Mouse (Mus musculus) adrenal gland, postnatal 14 days (tissue): ENCODE measurements around the gene Dctn3. TPM values are rescaled to one million over a fixed set of nuclear protein-coding genes. Genes with fewer than 3 reads are reported as not detected.
A peak's percentile ranks its signal among the peaks of the same experiment; 100 is the strongest.
"Not testable (repeated sequence)": the region's sequence is repeated elsewhere in the genome, so short reads cannot be mapped to it uniquely, and the experiment has no call there.

Experiments
- DNase-seq: peaks from one replicate; pipeline ENCODE4 v3.0.0; 2021; ENCODE audit warnings: mixed read lengths
- total RNA-seq: library from RNA; stranded (reverse); gene quantifications from 2 replicates; pipeline ENCODE4 v1.2.3, GENCODE M21; 2021

Gene Dctn3
- total RNA-seq, 1 experiment from 2014 or later: 106 TPM

DNA sequence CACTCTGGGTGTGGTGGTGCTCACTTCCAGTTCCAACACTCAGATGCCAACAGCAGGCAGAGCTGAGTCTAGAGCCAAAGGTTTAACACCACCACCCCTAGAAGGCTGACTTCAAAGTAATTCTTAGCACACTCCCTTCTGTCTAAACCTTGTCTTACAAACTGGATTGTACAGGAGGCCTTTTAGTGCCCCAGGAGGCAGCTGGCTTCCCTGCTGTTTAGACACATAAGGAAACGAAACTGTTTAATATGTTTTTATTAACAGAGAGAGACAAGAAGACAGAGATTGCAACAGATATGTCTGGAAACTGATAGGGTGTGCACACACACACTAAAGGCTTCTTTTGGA, 15.3 kb upstream of the Dctn3 start:
- no peak for DNase-seq

DNA sequence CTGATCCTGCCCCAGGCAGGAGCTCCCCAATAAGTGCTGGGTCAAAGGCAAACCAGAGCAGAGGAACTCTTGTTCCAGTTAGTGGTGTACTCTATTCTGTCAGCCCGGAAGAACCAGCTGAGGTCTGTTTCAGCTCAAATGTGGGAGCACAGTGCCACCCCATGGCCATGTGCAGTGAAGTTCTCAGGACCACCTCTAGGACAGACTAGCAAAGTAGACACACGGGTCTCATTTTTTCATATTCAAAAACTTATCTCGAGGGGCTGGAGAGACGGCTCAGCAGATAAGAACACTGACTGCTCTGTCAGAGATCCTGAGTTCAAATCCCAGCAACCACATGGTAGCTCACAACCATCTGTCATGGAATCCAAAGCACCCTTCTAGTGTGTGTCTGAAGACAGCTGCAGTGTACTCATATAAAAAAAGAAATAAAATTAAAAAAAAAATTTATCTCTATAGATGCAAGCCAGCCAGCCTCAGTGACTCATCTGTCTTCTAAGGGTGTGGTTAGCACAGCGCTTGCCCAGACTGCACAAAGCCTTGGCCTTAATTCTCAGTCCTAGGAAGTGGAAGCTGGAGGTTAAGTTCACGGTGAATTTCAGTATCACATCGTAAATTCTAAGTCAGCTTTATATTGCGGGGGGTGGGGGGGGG, 14.8 kb upstream of the Dctn3 start:
- peak; percentile 83 for DNase-seq

DNA sequence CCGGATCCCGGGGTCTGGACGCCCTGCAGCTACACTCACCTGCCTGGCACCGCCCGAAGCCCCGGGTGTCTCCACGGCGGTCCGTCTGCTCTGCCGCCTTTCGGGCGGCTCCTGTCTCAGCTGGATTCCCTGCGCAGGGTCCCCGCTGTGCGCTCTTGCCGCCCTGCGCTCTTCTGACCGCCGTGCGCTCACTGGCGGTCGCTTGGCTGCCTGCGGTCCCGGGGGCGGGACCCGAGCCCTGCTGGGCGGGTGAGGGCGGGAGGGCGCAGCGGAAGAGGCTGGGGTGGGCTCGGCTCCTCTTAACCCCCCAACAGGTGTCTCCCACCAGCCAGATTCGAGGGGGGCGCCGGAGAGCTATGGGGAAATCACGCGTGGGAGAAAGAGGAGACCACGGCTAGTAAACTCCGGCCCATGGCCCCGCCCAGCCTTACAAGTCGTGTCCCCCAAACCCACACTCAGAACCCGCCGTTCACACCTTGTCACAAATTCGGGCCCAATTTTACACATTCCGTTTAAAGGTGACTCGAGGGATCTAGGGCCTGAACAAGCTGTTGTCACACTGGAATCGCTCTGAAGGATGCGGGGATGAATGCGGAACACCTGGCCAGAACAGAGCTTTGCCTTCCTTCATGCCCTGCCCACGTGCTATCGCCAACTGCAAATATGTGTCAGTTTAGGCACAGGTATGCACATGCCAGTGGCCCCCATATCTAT, 8.2 kb upstream of the Dctn3 start, which contains the start of gene Arid3c:
Gene Arid3c, minus strand, starts transcription at position 91 of the 714 bp plus-strand sequence.
- DNase-seq: no peak

DNA sequence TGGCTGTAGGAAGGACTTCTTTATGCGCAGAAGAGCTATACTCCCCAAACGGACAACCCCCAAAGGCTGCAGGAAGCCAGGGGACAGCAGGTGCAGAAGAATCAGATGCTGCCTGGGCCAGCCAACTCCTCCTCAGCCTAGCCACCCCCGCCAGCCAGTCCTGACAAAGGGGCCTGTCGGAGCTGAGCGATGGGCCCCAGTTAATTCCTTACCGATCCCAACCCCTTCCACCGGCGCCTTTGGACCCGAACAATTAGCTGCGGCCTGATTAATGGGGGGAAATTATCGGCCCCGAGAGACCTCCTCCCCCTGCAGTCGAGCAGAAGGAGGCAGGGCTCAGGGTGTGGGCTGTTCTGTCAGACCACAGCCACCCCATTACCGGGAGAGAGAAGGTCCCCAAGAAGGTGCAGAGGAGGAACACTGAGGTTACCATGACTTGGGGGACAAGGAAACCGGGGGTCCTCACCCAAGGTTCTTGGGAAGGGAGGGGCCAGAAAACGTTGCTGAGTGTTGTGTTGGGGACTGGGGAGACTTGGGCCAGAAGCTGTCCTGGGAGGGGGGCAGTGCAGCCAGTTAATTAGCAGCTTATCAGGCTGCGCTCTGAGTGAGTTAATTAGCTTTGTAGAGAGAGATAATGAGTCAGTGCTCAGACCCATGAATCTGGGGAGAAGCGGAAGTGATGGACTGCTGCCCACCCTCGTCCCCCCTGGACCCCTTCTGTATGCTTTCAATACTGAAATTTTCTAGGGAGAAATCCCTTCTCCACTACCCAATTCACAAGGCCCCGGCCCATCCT, 4.1 kb upstream of the Dctn3 start:
- DNase-seq: no peak

DNA sequence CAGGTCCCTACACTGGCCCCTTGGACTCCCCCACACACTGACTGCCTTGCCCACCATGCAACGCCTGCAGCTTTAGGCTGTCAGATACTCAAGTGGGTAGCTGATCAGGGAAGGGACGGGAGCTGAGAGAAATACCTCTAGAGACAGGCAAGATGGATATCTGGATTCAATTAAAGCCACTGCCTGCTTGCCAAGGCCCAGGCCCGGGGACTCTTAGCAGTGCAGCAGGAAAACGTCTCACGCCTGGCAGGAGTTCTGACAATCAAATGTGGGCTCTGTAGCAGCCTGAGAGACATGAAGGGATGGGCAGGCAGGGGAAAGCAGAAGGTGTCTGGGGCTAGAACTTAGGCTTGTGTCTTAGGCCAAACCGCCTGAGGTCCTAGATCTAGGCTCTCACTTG, 6.1 kb downstream of the Dctn3 start:
- no peak for DNase-seq

DNA sequence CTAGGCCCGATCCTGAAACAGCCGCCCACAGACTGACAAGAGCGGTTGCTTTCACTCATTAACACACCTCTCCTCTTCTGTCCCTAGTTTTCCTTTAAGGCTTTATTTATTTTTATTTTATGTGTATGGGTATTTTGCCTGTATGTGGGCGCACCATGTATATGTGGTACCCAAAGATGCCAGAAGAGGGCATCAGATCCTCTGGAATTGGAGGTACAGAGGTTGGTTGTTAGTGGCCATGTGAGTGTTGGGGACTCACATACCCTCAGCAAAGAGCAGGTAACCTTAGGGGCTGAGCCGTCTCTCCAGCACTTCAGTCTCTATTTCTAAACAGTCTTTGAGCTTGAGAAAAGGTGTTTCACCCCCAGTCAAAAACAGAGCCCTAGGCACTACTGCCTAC, 7.4 kb downstream of the Dctn3 start:
- DNase-seq: peak; percentile 57

DNA sequence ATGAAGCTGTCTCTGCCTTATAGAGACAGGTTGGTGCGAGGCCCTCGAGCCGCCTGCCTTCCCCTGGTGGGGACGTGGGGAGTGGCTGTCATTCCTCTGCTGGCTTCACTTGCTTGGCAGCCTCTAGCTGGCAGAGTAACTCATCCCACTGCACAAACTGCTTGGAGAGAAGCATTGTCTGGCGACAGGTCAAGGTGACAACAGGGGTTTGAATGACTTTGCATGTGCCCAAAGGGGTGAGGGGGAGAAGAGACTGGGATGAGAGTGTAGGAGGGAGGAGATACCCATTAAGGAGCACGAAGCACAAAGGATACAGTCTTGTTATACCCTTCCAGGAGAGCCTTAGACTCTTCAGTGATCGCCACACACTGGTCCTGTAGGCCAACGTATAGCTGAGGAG, 7.9 kb downstream of the Dctn3 start:
- no peak for DNase-seq

DNA sequence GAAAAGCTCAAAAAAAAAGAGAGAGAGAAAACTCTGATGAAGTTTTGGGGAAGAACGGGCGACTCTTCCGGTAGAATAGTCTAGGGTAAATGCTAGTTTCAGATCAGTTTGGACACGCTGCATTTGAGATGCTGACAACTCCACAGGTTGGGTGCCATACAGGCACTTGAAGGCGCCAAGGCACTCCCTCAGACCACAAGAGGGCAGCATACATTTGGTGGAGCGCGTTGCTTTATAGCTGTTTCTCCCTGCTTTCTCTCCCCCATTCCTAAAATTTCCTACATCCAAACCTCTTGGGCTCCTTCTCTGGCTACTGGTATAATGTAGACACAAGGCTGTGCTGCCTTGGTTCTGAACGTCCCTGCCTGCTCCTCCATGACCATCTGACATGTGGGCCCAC, 8.7 kb downstream of the Dctn3 start:
- DNase-seq: peak; percentile 80

DNA sequence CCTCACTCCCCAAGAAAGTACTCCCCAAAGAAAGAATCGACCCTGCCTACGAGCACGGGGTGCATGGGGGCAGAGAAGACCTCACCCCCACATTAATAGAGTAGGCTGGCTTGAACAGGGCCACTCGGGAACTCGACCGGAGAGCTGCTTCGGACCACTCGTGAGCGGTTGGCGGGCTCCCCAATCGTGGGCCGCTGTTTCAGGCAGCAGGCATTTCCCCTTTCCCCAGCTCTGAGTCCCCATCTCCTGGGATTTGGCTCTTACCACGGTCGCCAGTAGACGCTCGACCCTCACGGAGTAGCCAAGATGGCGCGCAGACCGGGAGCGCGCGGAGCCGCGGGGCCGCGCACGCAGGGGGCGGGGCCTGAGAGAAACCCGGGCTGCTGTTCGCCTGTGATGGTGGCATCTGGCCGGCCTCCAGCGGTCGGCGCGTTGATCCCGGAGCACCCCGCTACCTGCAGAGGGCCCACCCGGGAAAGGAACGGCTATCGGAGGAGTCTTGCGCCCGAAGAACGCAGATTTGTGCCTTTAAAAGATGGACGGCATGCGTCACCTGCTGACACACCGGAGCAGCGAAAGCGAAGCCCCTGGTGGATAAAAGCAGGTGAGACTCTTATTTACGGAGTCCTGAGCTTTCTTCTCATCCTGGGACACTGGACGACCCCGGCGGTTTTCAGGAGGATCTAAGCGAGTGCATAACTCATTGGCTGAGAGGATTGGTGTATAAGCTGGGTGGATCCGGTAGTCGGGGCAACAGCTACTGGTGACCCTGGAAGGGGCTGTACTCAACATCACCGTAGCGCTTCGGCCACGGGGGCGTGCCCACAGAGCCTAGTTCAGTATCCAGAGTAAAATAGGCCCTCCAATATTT, 9.5 kb downstream of the Dctn3 start, which contains the start of gene Rpp25l:
Gene Rpp25l, minus strand, starts transcription at position 338 of the 871 bp plus-strand sequence.
- peak; percentile 91 for DNase-seq

DNA sequence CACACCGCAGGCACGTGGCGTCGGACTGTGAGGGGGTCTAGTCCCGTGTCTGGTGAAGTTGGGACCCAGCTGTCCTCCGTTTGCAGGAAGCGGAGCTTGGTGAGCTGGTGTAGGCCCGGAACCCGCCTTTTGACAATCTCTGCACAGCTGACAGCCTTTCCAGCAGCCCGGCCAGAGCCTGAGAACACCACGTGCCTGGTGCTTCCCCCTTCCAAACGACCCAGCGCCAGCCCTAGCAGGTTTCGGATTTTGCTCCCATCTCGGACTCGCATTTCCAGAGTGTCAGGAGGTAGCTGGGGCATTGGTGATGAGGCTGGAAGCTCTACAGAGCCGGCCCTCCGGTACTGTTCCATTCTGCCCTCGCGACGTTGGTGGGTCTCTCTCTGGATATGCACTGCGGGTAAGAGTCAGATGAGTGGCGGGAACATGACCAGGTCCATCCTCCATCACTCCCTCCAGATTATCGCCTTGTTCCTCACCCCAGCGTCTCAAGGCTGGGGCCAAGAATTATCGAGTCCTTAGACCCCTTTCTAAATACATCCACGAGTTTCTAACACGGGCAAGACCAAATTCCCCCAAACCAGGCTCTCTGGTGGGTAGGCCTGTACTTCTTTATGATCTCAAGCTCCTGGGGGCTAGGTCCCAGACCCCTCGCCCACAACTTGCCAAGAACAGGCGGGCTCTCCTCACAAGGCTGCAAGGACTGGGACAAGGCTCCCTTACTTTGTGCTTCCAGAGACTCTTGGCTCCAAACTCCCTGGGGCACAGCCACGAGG, 10.4 kb downstream of the Dctn3 start:
- peak; percentile 34 for DNase-seq

DNA sequence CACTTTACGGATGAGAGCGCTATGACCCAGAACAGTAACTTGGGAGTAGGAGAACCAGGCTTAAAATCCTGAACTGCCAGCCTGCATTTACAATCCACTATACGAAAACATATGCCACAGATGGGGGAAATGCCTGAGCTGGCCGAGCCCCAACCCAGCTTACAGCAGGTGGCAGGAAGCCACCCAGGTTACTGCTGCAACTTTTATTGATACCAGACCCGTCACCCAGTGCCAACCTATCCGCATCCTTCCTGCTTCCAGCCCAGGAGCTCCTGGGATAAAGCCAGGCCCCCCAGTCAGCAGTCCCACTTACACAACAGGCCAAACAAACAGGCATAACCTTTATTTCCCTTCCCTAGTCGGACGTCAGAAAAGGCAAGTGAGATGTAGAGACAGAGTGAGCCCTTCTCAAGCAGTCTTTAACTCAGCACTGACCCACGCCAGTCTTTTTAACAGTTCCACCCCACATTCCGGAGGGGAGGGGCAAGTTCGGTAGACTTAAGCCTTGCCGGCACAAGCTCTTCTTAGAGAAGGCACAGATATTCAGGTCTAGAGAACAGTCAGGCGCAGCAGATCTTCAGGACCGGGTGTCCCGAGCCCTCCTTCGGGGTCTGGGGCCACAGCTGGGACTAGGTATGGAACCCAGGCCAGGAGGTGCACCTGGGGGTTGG, 11.1 kb downstream of the Dctn3 start:
- no peak for DNase-seq

DNA sequence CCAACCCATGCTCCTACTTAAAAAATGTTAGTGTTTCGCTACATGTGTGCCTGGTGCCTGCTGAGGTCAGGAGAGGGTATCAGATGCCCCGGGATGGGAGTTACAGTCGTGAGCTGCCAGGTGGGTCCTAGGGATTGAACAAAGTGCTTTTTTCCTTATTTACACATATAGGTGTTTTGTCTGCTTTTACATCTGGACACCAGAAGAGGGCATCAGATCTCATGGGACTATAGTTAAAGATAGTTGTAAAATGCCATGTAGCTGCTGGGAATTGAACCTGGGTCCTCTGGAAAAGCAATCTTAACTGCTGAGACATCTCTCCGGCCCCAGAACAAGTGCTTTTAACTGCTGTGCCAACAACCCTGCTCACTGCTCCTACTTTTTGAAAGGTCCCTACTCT, 12.7 kb downstream of the Dctn3 start:
- DNase-seq: no peak

DNA sequence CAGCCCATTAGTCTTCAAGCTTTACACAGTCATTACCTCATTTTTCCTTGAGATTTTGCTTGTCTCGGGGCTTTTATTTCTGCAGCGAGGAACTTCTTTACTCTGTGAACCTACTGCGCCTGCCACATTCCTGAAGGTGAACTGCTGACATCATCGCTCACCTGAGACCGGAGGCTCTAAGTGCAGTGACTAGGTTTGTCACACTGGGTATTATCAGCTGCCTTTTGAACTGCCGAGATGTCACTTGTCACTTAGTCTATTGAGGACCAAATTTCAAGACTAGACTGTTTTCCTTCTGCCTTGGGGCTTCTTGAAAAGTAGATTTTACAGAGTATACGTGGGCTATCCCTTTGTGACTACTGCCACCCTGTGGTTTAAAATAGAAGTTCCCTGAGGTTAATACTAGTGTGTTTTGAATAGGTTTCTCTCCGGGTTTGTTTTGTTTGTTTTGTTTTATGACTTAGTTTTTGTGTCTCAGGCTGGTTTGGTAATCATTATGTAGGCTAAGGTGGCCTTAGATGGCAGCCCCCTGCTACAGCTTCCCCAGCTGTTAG, 14.7 kb downstream of the Dctn3 start:
- DNase-seq: peak; percentile 48

DNA sequence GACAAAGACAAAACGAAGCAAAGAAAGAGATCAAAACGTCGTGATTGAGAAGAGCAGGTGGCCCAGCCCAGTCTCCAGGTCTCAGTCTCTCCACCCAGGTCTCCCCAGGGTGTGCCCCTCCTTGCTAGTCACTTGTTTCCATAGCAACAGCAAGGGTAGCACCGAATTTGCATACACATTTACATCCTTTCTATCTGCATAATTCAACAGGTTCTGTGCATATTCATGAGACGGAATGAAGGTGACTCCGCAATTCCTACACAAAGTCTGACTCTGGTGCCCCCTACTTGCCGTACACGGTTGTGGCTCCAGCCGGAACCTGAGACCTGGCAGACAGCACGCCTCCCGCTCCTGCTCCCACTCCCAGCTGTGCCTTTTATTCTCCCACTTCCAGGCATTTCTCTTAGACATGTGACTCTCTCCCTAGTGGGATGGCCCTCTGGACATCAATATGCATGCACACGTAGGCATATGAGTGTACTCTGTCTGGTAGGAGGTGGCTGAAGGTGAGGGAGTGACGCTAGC, 15.9 kb downstream of the Dctn3 start:
- DNase-seq: peak; percentile 78

DNA sequence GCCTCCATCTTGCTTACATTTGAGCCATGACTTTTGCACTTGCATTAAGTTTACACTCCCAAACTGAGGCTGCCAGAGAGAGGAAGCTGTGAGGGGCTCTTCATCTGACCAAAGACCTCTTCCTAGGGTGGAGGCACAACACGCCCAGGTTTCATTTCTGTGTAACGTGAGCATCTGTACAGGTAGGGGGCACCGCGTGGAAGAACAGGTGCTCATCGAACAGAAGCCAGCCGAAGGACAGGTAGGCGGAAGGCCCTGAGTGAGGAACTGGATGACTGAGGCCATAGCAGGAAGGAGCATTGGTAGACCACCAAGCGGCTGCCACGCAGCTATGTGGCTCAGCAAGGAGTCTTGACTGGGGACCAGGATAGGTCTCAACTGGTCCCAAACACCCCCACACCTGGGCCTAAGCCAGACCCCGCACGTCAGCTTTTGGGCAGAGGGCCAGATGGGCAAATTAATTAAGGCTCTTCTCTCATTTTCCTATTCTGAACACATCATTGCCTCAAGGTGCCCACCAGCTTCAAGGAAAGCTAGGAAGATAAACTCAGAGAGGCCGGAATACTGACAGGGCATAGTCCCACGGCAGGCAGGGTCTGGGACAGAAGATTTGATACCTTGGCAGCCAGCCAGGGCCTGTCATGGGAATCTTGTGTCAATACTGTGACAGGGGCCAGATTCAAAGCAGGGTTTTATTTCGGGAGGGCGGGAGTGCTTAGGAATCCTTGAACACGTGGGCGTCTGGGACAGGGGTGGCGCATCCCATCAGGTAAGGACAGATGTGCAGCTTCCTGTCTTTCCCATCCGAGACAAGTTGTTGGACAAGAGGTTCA, 16.8 kb downstream of the Dctn3 start:
- DNase-seq: no peak

DNA sequence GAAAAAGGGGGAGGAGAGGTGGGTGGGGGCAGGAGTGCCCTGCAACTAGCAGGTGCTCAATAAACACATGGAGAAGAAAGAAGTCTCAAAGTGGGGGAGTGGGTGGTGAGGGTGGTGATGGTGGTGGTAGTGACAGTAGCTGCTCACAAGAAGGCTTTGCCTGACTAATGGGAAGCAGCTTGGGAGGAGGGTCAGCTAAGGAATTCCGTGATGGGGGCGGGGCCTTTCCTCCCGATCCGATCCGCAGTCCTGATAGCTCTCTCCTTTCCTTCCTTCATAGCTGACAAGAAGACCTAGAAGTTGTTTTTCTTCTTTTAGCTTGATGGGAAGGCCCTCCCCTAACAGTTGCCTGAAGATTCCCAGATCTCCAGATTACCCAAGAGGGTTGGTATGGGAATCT, 18.3 kb downstream of the Dctn3 start:
- DNase-seq: no peak

DNA sequence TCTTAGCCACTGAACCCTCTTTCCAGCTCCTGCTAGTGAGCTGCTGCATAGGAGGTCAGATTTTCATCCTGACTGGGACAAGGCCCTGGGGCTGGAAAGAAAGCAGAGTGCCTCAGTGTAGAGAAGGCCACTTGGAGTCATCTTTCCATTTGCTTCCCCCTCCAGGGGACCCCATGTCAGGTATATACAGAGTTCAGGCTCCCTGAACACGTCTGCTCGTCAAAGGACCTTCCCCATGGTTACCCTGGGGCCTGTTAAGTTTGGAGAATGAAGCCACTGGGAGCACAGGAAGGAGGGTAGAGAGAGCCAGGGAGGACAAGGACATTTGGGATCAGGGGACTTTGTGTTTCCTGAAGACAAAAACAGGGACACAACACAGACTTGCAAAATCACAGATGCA, 20.7 kb downstream of the Dctn3 start:
- DNase-seq: not testable (repeated sequence)

DNA sequence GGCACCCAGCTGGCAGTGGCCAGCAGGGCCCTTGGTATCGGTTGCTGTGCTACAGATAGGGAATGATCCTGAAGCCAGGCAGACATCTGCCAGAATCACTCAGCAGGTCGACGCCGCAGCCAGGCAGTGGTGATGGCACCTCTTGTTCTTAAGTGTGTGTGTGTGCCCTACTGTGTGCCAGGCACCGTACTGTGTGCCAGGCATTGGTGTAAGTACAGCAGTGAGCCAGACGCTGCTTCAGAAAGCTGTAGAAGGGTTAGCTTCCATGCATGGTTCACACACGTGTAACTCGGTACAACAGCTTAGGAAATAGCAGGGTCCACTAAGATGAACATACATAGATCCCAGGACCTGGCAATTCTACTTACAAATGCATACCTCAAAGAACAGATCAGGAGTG, 22.7 kb downstream of the Dctn3 start:
- DNase-seq: not testable (repeated sequence)

DNA sequence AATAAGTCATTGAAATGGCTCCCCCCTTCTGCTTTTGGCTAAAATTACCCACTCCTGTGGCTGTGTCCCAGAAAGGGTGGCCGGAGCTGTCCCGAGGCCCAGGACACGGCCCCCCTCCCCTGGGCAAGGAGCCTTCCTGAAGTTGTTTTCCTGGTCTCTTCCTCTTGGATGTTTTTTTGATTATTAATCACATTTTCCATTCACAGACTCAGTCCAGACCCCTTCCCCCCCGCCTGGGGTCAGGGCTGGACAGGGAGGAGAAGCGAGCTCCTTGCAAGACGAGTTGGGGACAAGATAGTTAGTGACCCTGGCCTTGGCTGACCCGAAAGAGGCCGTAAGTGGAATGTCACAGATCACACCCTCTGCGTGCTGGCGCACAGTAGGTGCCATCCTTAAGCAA, 23.2 kb downstream of the Dctn3 start, which contains the start of gene Il11ra1:
Gene Il11ra1, plus strand, starts transcription at position 207 of the 400 bp plus-strand sequence.
- DNase-seq: not testable (repeated sequence)
